Mouse (Mus musculus) cerebellum, adult (tissue): ENCODE data around the gene Ccl3.

Source experiments
- ATAC-seq: cut with Nextera tagmentation; 2 replicates; pipeline ENCODE4 v1.9.2; 2017; ENCODE audit warnings: mild to moderate bottlenecking, moderate library complexity, mixed read lengths; ENCODE audit not compliant: insufficient number of reproducible peaks, low FRiP score, low TSS enrichment

The Ccl3 gene

GRCm38 (mm10) chr11:83649305-83649841 lies at the start of gene Ccl3:
Gene Ccl3, minus strand, starts transcription at chr11:83649355.
- ATAC-seq, result no peak

DNA sequence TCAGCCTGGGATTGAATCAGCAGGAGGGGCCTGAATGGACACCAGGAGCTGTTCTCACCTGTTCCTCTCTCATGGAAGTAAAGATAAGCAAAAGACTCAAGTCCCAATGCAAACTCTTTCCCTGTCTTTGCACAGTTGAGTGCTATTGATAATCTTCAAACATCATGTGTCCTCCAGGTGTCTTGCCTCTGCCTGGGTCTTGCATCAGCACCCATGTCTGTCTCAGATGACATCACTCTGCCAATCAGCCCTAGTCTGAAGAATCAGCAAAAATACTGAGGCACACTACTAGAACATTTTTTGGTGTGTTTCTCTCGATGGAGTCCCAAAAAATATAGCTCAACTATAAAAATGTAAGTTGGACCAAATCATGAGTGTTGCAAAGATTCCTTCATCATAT lies 42.9 kb upstream of the Ccl3 start:
- ATAC-seq, result no peak

DNA sequence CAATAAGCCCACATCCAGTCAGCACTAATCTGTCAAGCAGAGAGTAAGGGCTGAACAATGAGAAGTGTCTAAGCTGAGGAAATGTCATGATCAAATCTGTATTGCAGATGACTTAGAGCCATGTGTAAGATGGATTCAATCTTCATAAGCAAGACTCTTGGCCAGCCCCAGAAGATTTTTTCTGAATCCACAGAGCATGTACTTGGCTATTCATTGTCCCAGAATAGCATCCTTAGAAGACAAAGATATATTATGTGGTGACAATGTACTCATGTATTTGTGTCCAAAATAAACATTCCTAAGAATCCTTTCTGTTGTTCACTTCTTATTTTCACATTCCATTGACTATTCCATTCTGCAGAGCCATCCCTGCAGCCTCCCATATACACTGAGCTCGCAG lies 40.8 kb upstream of the Ccl3 start:
- no peak for ATAC-seq

DNA sequence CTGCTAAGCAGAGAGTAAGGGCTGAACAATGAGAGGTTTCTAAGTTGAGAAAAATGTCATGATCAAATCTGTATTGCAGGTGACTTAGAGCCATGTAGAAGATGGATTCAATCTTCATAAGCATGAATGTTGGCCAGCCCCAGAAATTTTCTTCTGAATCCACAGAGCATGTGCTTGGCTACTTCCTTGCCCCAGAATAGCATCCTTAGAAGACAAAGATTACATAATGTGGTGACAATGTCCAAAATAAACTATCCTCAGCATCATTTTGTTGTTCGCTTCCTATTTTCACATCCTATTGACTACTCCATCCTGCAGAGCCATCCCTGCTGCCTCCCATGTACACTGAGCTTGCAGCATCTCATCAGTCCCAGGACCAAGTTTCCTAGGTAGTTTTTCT lies 26.5 kb upstream of the Ccl3 start:
- no peak for ATAC-seq

DNA sequence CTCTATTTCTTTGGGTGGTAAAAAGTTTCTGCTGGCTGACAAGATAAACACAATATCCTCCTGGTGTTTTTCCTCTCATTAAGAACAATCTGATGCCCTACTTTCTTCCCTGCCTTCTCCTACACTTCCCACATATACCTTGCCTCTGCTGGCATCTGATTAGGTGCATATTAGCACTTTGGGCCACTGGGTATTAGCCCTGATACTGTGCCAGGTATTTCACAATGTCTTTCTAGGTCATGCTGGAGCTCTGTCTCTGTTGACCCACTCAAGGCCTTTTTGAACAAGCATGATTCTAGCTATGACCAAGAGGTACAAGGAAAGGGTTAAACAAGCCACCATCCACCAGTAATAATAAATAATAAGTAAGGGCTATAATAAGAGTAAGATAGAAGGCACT lies 22.6 kb upstream of the Ccl3 start:
- ATAC-seq, result no peak

GRCm38 (mm10) chr11:83663532-83663931 lies 14.4 kb upstream of the Ccl3 start:
- ATAC-seq, result no peak

GRCm38 (mm10) chr11:83662204-83662603 lies 13.0 kb upstream of the Ccl3 start, which contains the start of gene Ccl4:
Gene Ccl4, plus strand, starts transcription at chr11:83662584.
- no peak for ATAC-seq

GRCm38 (mm10) chr11:83658797-83659196 lies 9.6 kb upstream of the Ccl3 start:
- no peak for ATAC-seq

- no peak for ATAC-seq
Measured at GRCm38 (mm10) chr11:83657508-83657907, 8.4 kb upstream of the Ccl3 start.

DNA sequence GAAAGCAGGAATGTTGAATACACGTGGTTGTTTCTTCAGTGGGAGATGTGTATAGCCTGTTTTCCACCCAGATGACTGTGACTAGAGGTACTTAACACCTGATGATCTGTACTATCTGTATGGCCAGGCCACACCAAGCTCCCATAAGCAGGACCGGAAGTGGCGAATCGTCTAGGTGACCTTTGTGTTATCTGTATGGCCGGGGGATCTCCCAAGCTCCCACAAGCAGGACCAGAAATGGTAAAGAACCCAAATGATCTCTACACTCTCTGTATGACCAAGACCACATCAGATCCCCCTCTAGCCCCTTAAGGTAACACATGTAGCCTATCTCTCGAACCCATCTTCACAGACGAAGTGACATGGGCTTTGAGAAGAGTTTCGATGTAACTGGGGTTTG lies 5.5 kb upstream of the Ccl3 start:
- no peak for ATAC-seq

- no peak for ATAC-seq
Measured at GRCm38 (mm10) chr11:83646356-83647149, 2.6 kb downstream of the Ccl3 start.

- no peak for ATAC-seq
Measured at GRCm38 (mm10) chr11:83645521-83645920, 3.6 kb downstream of the Ccl3 start, which contains the start of gene Rpl9-ps1. Gene Rpl9-ps1, minus strand, starts transcription at chr11:83645621.

DNA sequence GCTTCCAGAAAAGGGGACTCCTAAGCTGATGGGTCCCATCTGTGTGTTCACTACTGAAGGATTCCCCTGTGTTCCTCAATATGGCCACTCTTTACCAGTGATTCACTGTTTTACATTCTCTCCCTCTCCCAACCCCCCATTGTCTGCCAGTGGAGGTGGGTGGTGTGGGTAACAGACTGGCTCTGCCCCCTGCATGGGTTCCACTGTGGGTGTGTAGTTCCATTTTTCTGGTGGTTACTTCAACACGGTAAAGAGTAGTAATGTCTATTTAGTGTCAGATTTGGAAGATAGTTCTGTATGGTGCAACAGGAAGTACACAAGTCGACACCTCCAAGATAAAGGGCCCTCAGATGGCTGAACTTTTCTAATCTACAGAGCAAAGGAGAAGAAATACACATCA lies 7.9 kb downstream of the Ccl3 start:
- no peak for ATAC-seq

DNA sequence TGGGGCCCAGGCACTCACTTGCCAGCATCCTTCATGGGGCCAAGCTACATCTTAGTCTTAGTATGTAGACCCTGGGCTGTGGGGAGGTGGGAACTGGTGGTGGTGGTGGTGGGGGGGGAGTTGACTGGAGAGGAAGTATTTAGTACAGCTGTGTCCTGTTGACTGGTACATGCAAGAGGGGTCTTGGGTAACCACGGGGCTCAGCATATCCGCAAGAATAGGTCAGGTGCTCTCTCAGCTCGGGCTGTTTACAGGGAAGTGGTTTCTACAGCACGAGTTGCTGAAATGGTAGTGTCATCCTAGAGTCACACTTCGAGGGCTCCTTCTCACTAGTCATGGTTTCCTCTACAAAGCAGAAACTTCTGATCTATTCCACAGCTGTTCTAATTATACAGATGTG lies 9.0 kb downstream of the Ccl3 start:
- no peak for ATAC-seq

GRCm38 (mm10) chr11:83639533-83639932 lies 9.6 kb downstream of the Ccl3 start:
- ATAC-seq, result no peak

DNA sequence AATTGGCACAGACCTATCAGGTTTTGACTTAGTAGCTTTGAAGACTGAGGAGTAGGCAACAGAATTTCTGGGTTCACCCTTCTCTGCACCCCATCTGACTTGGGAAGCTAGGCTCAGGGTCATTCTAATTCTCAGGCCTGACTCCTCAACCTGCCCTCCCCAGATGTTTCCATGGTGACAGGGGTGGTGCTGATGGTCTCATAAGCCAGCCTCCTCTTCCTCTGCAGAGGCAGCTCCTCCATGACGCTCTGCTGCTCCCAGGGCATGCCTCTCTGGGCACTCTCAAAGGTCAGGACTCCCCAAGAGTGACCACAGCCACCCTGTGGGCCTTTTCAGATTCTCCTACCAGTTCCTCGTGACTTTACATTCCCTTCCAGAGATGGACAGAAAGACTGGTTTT lies 10.2 kb downstream of the Ccl3 start:
- ATAC-seq, result no peak

DNA sequence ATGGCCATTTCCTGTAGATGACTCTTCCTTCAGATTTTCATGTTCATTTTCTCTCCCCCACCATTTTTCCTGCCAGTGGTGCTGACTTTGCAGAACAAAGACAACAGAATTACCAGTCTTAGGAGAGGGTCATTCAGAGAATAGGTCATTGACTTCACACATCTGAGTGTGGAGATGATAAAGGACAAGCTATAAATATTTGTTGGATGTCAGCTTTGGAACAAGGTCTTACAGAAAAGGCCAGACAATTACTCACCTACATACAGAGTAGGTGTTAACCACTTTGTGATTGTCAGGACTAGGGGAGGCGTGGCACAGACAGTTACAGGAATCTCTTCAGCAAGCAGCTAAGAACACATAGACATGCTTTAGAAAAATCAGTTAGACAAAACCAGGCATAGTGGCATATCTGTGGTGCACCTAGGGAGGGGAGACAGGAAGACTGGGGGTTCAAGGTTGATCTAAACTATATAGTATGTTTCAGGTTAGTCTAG lies 12.4 kb downstream of the Ccl3 start:
- no peak for ATAC-seq

- no peak for ATAC-seq
Measured at GRCm38 (mm10) chr11:83634898-83635297, 14.3 kb downstream of the Ccl3 start.

- no peak for ATAC-seq
Measured at GRCm38 (mm10) chr11:83634425-83634824, 14.7 kb downstream of the Ccl3 start.

GRCm38 (mm10) chr11:83632744-83633143 lies 16.4 kb downstream of the Ccl3 start:
- no peak for ATAC-seq

DNA sequence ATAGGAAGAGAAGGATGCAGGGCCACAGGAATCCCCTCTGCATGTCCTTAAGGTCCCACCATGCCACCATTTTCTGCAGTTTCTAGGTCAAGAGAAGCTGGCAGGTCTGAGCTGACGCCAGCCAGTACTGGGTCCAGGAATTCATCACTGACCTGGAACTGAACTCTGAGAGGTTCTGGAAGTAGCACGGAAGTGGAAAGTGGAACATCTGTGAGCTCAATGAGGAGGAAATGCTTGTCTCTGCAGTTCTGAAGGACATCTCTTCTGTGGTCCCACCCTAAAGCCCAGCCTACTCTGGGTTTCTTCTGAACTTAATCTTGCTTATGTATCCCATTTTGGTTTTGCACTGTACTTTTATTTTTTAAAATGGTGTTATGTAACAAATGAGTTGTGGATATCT lies 18.1 kb downstream of the Ccl3 start:
- no peak for ATAC-seq

- ATAC-seq, result no peak
Measured at GRCm38 (mm10) chr11:83630630-83631029, 18.5 kb downstream of the Ccl3 start.
